Mouse (Mus musculus) testis, adult 2 months (tissue): ENCODE data around the gene Wdfy4.

Source experiments
- CTCF ChIP-seq: fragments of 200-500 bp; IDR thresholded peaks from 2 replicates; pipeline ENCODE4 v1.5.1; 2012; ENCODE audit warnings: low read depth, mild to moderate bottlenecking, inconsistent platforms, low read length, moderate library complexity; ENCODE audit not compliant: control insufficient read depth, insufficient read depth, insufficient replicate concordance
- POLR2A ChIP-seq: fragments of 200-500 bp; IDR thresholded peaks from 2 replicates; pipeline ENCODE4 v1.6.1; 2012; ENCODE audit warnings: low read depth, mild to moderate bottlenecking, inconsistent platforms, low read length, moderate library complexity; ENCODE audit not compliant: control insufficient read depth

DNA sequence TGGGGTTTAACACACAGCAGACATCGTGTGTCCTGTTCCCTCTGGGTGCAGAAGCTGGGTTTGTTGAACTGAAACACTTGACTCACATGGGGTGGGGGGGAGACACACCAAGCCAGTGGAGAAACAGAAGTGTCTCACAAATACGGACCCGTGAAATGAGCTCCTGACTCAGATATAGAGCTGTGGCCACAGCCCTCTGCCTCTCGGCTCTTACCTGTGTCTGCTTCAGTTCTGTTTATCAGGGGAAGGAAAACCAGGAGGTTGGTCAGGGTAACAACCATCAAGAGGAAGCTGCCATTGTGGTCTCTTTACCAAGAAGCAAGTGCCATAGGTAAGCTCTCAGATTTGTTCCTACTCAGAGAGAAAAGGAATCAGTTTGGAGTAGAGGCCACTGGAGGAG is 16.6 kb downstream of the Wdfy4 start:
- TF ChIP-seq POLR2A, result no peak
- TF ChIP-seq CTCF, result no peak
